Mouse (Mus musculus): ENCODE results near the gene Olfr1469.
"Not testable (repeated sequence)": the region's sequence is repeated elsewhere in the genome, so short reads cannot be mapped to it uniquely, and the experiment has no call there.

Gene Olfr1469

GRCm38 (mm10) chr19:13407549-13407948 lies at the start of gene Olfr1469:
Olfr1469 (plus strand) TSS chr19:13407849.
- DNase-seq (ENCODE audit: low spot score in 2 of 2), result no peak

GRCm38 (mm10) chr19:13361936-13362335 lies 45.7 kb upstream of the Olfr1469 start, which contains the start of gene Olfr1467:
Olfr1467 (plus strand) TSS chr19:13362236.
- DNase-seq (ENCODE audit: low spot score in 2 of 2), result no peak

- DNase-seq (ENCODE audit: low spot score in 2 of 2), result not testable (repeated sequence)
Observed at GRCm38 (mm10) chr19:13443109-13443508, 35.5 kb downstream of the Olfr1469 start, which contains the start of gene Olfr1471. Olfr1471 (plus strand) TSS chr19:13443409.

GRCm38 (mm10) chr19:13455986-13456385 lies 48.3 kb downstream of the Olfr1469 start, which contains the start of gene Olfr1472:
Olfr1472 (minus strand) TSS chr19:13456086.
- DNase-seq (ENCODE audit: low spot score in 2 of 2), result no peak
